Mouse (Mus musculus) embryo, embryonic 11.5 days (tissue): Measurements from ENCODE around the gene Srek1.
A peak's percentile ranks its signal among the peaks of the same experiment; 100 is the strongest.

Experiments
- DNase-seq: peaks from one replicate; pipeline ENCODE4 v3.0.0-alpha.2; 2012; ENCODE audit warnings: low read depth, low spot score

The Srek1 gene

GRCm38 (mm10) chr13:103774119-103774757 is at the start of gene Srek1:
Gene Srek1, minus strand, starts transcription at chr13:103774608.
- DNase-seq = peak; percentile 94

- no peak for DNase-seq
Observed at GRCm38 (mm10) chr13:103822270-103822669, 47.9 kb upstream of the Srek1 start.

DNA sequence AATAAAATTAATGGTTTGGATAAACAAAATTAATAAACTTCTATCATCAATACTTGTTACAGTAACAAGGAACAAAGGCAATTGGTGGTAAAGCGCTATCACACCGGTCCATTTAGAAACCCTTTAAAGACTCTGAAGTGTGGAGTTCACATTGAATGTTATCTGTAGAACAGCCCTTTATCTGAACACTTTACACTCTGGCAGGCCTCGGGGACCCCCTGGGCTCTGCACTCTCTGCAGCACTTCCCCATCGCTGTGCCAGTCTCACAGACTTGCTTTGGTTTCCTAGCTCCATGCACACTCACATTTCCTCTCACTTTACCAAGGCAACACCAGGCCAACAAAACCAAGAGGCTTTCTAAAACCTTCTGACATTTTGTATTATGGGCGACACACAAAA is 45.0 kb upstream of the Srek1 start:
- DNase-seq = no peak

GRCm38 (mm10) chr13:103817935-103818334 is 43.5 kb upstream of the Srek1 start:
- no peak for DNase-seq

GRCm38 (mm10) chr13:103807464-103807863 is 33.1 kb upstream of the Srek1 start:
- no peak for DNase-seq

DNA sequence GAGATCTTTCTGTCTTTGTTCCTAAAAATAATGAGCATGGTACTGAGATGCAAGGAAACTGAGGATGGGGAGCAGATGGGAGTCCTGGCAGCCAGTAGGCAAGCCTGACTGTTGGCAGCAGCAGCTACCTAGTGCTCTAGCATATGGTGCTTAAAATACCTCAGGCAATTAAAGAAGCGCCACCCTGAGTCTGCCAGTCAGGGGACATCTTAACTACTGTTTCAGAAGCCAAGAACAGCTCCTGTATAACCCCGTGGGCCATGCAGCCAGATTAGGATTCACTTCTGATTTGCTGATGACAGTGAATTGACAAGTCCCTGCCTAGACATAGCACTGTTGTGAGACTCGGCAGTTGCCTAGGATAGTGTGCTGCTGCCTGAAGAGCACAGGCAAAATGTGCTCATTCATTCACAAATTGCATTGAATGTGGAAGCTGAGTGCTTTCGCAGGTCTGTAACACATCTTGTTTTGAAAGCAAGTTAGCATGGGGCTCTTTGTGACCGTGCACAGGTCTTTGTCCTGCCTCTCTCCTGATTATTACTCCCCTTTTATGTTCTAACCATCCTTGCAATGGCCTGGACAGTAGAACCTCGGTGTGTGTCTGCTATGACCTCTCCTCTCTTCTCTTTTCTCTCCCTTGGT is 31.9 kb upstream of the Srek1 start:
- DNase-seq = no peak

DNA sequence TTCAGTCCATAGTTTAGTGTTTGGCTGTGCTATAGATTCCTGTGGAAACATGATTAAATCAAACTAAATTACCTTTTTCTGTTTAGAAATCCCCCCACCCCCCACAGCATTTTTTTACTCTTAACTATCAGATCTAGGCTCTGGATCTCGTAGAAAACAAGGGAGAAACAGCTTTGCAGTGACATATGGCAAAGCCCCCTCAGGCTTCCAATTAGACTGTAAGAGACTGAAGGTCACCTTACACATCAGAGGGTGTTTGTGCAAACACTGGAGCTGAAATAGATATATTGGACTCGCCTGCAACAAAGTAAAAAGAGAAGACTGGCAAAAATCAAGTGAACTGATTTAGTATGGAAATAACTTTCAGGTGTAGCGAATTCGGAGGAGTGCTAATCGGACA is 29.3 kb upstream of the Srek1 start:
- no peak for DNase-seq

- no peak for DNase-seq
Observed at GRCm38 (mm10) chr13:103801021-103801420, 26.6 kb upstream of the Srek1 start.

DNA sequence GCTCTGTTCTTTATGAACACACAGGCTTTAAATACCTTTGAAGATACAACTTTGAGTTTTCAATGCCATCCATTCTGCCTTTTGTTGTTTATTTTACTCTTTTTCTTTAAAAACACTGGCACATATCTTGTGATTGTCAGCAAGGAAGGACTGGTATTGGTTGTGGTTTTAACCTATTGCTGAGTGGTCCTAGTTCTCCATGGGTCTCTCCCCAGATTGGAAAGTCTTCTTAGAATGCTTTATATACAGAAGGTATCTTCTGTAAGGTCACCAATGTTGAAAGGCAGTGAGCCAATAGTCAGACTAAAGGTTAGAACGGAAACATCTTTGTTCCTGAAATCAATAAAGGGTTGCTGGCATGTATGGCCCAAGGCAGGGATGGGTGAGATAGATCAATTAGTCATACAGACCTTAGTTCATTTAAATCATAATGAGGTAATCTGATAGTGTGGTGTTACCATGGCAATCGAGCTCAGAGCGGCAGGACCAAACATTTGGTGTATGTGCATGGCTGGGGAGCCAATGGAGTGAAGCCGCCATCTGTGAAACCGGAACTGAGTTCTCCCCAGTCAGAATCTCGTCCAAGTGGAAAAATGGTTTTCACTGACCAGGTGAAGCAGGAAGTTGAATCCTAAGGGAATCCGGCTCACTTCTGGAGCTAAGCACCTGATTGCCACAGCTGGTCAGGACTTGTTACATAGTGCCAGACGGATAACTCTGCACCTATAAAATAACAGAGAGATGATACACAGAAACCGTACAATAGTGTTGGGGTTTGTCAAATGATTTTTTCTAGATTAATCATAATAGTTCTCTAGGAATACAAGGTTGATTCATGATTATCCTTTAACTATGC is 20.5 kb upstream of the Srek1 start:
- DNase-seq = no peak

DNA sequence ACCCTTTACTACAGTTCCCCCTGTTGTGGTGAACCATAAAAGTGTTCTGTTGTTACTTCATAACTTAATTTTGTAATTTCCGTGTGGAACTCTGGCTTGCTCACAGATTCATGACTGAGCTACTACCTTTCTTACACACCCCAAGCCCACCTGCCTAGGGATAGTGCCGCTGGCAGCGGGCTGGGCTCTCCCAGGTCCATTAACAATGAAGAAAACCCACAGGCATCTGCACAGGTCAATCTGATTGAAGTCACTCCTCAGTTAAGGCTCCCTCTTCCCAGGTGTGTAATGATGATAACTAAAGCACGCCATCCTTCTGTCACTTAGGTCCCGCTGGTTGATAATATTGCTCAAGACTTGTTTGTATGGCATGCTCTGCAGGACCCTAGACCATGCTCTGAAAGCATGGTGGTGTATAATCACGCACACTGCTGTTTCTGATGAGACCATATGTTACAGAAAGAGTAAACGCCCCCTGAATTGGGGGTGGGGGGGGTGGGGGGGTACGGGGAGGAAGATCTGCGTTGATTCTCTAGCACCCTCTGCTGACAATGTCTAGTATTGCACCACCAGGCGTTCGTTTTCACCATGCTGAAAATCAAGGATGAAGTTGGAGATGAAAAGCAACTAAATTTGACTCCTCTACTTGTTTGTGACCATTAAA is 5.6 kb upstream of the Srek1 start:
- DNase-seq = peak; percentile 47

GRCm38 (mm10) chr13:103777126-103777525 is 2.7 kb upstream of the Srek1 start:
- DNase-seq = no peak

GRCm38 (mm10) chr13:103773407-103774118 is 845 bp downstream of the Srek1 start:
- no peak for DNase-seq

- DNase-seq = no peak
Observed at GRCm38 (mm10) chr13:103772917-103773316, 1.5 kb downstream of the Srek1 start.

GRCm38 (mm10) chr13:103770821-103771220 is 3.6 kb downstream of the Srek1 start:
- no peak for DNase-seq

GRCm38 (mm10) chr13:103767935-103768334 is 6.5 kb downstream of the Srek1 start:
- DNase-seq = no peak

GRCm38 (mm10) chr13:103763640-103764039 is 10.8 kb downstream of the Srek1 start:
- DNase-seq = no peak

GRCm38 (mm10) chr13:103761971-103762370 is 12.4 kb downstream of the Srek1 start:
- DNase-seq = no peak

- peak; percentile 22 for DNase-seq
Observed at GRCm38 (mm10) chr13:103751421-103751820, 23.0 kb downstream of the Srek1 start.

DNA sequence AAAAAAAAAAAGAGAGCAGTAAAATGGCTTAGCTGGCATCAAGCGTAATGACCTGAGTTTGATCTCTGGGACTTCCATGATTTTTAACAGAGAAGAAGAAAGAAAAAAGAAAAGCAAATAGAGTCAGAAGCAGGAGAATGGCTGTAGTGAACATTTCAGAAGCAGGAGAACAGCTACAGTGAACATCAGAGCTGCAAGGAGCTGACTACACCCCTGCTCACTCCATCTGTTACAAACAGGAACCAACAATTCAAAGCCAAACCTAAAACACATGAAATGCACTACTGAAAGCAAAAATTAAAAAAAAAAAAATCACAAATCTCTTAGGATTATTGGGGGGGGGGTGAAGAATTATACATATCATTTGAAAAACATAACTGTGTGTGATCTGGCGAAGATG is 28.7 kb downstream of the Srek1 start:
- no peak for DNase-seq

DNA sequence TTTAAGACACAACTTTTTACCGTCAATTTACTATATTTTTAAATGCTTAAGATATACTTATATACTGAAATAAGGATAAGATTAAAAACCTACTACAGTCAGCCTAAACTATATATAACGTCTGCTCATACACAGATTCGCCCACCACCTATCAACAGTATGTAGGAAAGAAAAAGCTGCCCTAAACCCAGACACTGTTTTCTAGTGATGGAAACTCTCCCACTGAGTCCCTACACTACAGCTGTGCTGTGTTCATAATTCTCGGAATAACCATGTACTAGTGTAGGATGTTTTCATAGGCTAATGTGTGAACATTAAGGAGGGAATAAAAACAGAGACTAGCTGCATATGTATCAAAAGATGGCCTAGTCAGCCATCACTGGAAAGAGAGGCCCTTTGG is 29.2 kb downstream of the Srek1 start:
- no peak for DNase-seq

GRCm38 (mm10) chr13:103735330-103736007 is 38.9 kb downstream of the Srek1 start:
- no peak for DNase-seq
